Mouse (Mus musculus) adrenal gland, adult 18-20 months (tissue): ENCODE data around the gene Syngr1. TPM values are rescaled to one million over a fixed set of nuclear protein-coding genes. Genes with fewer than 3 reads are reported as not detected.
"Not testable (repeated sequence)": the region's sequence is repeated elsewhere in the genome, so short reads cannot be mapped to it uniquely, and the experiment has no call there.

Experiments used
- DNase-seq, 2 experiments: peaks; one replicate each; pipeline ENCODE4 v3.0.0; 2021 to 2022; ENCODE audit warnings: low spot score in 2 of 2
- total RNA-seq, 2 experiments: library from RNA; stranded (reverse); gene quantifications; 1 replicate in 1 of 2; 2 replicates in 1 of 2; pipeline ENCODE4 v1.2.3; 2021

The Syngr1 gene
- total RNA-seq, 2 experiments from 2014 or later = 25.7 to 59.9 TPM

DNA sequence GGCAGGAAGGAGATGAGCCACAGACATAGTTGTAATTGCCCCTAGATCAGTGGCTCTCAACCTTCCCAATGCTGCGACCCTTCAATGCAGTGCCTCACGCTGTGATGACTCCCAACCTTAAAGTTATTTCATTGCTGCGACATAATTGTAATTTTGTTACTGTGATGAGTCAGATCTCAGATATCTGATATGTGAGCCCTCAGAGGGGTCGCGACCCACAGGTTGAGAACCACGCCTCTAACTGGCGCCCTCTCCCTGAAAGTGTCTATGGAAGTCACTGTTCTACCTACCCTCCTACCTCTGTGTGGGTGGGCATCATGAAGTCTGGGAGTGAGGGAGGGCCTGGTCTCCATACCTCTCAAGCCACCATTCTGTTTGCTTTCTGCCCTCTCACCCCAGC is 23.3 kb downstream of the Syngr1 start:
- DNase-seq = no peak

DNA sequence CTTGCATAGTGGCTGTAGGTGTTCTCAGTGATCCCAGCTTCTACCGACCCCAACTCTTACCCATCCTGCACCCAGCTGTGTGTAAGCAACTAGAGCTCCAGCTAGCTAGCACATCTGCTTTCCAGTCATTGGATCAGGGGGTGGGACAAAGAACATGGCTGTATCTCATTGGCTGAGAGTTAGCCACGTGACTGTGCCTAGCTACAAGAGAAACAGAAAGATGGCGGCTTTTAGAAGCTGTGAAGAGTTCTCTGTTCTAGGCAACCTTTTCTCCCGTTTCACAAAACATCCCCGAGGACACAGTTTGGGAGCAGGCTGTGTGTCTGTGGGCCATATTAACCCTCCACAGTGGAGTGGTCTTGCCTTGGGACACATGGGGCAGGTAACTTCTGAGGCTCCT is 24.1 kb downstream of the Syngr1 start:
- no peak for DNase-seq

- no peak for DNase-seq
These were observed 25.0 kb downstream of the Syngr1 start for GRCm38 (mm10) chr15:80115866-80116794.

DNA sequence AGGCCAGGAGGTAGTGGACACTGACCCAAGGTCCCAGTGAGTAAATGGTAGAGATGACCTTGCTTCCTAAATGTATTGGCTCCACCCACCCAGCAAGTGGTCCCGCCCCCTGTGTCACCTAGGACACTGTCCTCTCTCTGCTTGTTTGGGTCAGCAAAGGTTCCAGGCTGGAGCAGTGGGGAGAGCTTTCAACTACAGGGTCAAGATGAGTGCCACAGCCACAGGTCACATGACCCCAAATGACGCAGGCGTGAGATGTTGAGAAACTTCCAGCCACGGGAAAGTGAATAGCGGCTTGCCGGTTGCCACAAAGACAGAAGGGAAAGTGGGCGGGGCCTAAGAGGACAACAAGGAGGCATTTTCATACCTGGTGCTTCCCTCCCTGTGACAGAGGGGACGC is 26.0 kb downstream of the Syngr1 start:
- no peak for DNase-seq

DNA sequence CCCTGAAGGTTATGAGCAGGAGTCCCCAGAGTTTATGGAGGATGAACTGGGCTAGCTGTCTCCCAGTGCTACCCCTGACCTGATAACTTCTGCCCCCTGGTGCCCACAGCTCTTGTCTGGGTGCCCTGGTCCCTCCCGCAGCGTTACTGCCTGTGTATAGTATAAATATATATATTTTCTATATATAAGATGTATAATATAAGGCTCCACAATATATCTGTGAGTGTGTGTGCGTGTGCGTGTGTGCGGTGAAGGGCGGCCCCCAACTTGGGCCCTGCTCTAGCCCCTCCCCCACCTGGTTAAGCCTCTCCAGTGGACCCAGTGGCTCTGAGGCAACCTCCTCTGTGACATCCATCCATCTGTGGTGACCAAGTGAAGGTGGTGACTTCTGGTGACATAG is 27.9 kb downstream of the Syngr1 start:
- DNase-seq = no peak

DNA sequence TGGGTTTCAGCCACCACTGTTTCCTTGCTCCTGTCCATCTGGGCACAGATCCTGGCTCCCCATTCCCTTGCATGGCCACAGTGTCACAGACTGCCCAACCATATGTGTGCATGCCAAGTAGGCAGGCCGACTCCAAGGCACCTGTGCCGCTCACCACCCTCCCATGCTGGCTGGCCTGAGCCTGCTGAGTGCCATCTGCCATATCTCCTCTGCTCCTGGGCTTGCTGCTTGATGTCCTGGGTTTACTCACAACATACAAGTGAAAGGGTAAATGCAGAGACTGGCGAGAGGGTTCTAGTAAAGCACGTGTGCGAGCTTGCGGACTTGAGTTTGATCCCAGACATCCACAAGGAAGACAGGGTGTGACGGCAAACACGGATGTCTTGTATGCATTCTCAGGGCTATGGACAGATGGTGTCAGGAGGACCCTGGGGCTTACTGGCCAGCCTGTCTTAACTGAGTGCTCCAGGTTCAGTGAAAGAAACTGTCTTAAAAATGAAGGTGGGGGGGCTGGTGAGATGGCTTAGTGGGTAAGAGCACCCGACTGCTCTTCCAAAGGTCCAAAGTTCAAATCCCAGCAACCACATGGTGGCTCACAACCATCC is 30.7 kb downstream of the Syngr1 start:
- no peak for DNase-seq

GRCm38 (mm10) chr15:80122431-80122830 is 31.3 kb downstream of the Syngr1 start:
- not testable (repeated sequence) for DNase-seq

GRCm38 (mm10) chr15:80124651-80125050 is 33.5 kb downstream of the Syngr1 start:
- no peak for DNase-seq

GRCm38 (mm10) chr15:80127191-80127590 is 36.1 kb downstream of the Syngr1 start:
- DNase-seq = no peak

DNA sequence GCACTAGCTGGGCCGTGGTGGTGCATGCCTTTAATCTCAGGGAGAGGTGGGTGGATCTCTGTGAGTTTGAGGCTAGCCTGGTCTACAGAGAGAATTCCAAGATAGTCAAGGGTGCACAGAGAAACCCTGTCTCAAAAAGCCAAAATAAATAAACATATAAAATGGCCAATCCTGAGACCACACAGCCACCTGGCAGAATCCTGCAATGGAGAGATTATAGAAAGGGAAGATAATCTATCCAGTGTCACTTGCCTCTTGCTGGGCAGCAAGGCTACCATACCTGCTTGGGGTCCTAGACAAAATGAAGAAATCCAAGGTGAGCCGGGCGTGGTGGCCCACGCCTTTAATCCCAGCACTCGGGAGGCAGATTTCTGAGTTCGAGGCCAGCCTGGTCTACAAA is 38.8 kb downstream of the Syngr1 start:
- no peak for DNase-seq

GRCm38 (mm10) chr15:80130689-80131088 is 39.6 kb downstream of the Syngr1 start:
- no peak for DNase-seq

GRCm38 (mm10) chr15:80131421-80131820 is 40.3 kb downstream of the Syngr1 start:
- DNase-seq = no peak

GRCm38 (mm10) chr15:80132452-80132851 is 41.3 kb downstream of the Syngr1 start:
- no peak for DNase-seq

DNA sequence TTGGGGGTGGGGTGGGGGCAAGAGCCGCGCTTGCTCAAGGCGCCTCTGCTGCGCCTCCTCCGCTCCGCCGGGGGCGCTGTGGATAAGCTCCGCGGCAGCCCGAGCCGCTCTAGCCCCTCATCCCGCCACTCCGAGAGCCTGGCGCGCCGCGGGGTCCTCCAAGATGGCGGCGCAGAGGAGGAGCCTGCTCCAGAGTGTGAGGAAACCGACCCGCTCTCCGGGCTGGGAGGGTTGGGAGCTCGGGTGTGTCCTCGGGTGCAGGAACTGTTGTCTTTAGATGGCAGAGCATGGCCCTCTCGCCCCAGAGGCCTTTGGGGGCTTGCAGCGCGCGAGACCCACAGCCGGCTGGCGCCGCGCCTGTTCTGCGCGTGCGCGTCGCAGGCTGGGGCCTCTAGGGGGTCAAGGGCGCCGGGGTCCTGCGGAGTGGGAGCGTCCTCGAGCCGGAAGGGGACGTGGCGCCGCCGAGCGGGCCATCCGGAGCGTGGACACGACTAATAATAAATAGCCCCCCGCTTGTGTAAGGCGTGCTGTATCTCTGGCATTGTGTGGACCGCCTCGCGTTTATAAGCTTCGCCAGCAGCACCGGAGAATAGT is 42.0 kb downstream of the Syngr1 start, which contains the start of gene Tab1:
Tab1 (plus strand) TSS at position 135 of the 594 bp plus-strand sequence.
- peak; percentile 91 for DNase-seq

- DNase-seq = peak in 1 of 2 experiments; percentile 15
These were observed 42.7 kb downstream of the Syngr1 start for GRCm38 (mm10) chr15:80133682-80134449.

- DNase-seq = peak in 1 of 2 experiments; percentile 29
These were observed 43.3 kb downstream of the Syngr1 start for GRCm38 (mm10) chr15:80134450-80134847.

- DNase-seq = no peak
These were observed 44.4 kb downstream of the Syngr1 start for GRCm38 (mm10) chr15:80135499-80135898.

GRCm38 (mm10) chr15:80136645-80137044 is 45.5 kb downstream of the Syngr1 start:
- no peak for DNase-seq

DNA sequence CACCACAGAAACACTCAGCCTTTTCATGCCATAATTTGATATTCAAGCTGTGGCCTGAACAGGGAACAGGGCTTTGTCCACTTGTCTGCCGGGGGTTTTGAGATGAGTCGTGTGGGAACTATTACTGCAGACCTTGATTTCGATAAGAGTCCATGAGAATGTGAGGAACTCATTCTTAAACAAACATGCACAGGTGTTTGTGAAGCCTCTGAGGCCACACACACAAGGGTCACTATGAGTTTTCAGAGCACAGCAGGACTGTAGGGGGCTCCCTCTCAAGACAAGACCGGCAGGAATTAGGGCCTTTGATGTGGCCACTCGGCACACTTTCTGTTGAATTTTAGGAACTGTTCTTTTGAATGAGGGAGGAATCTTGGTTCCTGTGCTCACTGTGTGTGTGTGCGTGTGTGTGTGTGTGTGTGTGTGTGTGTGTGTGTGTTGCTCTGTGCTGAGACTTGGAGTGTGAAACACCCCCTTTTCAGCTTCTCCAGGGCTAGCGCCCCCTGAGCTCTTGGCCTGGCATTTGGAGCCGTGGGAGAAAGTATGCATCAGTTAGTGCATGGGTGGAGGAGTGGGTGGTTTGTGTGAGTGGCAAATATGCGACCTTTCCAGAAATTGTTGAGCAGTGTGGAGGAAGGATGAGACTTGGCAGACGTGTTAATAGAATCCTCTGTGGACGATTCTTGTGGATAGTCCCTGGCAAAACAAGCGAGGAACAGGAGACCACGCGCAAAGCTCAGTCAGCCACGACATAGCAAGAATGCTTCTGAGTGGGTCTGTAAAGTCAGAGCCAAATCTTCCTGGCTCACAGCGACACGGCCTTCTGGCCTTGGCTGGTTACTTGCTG is 47.0 kb downstream of the Syngr1 start:
- no peak for DNase-seq

DNA sequence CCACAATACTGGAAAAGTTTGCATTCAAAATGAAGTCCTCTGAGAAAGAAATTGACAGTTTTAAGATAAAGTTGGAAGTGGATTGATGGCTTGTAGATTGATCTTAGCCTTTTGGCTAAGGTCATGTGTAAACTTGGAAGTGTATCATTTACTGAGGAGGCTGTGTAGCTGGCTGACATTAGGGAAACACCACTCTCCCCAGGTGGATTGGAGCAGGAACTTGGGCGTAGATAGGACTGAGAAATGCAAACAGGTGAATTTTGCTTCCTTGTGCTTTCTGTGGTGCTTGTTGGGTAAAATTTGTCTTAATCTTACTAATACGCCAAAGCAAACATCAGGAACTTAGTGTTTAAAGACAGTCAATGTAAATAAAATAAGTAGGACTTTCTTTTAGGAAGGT is 49.2 kb downstream of the Syngr1 start:
- DNase-seq = no peak
